Mouse (Mus musculus): Measurements from ENCODE around the gene Alpk1.

DNA sequence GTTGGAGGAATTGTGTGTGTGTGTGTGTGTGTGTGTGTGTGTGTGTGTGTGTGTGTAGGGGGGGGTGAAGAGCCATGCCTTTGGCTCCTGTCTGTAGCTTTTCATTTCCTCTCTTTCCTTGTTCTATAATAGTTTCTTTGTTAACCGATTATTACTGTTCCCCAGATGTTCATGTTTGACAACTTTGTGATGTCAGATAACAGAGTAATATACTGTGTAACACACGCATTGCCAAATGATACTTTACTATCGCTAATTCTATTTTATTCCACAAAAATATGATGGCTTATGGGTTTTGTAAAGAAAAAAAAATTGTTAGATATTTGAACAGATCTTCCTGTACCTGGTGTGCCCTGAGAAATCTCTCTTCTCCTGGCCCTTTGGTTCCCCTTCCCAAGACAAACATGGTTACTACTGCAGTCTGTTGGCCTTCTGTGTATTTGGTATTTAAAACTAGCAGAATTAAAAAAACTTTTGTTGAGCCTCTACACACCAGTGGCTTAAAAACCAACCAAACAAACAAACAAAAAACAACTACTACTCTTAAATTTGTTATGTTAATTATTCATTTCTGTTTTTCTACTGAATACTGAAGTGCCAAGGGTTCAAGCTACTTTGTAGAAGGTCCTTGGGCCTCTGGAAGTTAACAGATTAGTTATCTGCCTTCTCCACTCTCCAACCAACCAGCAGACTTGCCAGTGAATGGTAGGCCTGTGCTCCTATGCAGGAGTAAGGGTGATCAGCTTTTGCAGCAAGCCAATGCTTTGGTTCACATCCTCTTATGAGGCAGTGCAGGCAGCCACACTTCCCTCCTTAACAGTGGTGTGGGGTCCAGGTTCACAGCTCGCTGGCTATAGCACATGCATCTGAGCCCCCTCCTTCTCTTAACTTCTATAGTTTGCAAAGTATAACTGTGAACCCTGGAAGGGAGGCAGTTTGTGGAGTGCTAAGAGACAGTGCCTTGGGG is 11.6 kb upstream of the Alpk1 start:
- TF ChIP-seq CTCF (IDR thresholded peaks at IDR 0.05; ENCODE audit: low read depth) (no peak), EP300 (IDR thresholded peaks at IDR 0.05; ENCODE audit: low read depth) (peak; percentile 90)

All from liver, embryonic 14.5 days (tissue).